Mouse (Mus musculus): Measurements from ENCODE around the gene Tab1. TPM values are rescaled to one million over a fixed set of nuclear protein-coding genes. Genes with fewer than 3 reads are reported as not detected.

The Tab1 gene
- polyA plus RNA-seq, 1 experiment from 2014 or later: 40.2 TPM

- Histone ChIP-seq H3K4me2 (no peak overlapping the region), H3K4me1 (replicated peaks) (no peaks in the 10 kb centered on the region; the same call in 1 of the 2 replicates), H3K27me3 (no peaks in the 10 kb centered on the region), H3K27ac (replicated peaks) (no peak overlapping the region), H3K36me3 (peaks cover 6% of the 10 kb centered on the region; the same call in 1 of the 2 replicates), H3K9me3 (no peaks in the 10 kb centered on the region), H3K4me3 (no peak overlapping the region), H3K9ac (no peak overlapping the region)
- no peak for ATAC-seq (ENCODE audit: low FRiP score, low read depth)
- 92% methylated on average over 6 of the region's 6 CpGs for WGBS
These were observed 10.8 kb downstream of the Tab1 start for GRCm38 (mm10) chr15:80143760-80144159.

DNA sequence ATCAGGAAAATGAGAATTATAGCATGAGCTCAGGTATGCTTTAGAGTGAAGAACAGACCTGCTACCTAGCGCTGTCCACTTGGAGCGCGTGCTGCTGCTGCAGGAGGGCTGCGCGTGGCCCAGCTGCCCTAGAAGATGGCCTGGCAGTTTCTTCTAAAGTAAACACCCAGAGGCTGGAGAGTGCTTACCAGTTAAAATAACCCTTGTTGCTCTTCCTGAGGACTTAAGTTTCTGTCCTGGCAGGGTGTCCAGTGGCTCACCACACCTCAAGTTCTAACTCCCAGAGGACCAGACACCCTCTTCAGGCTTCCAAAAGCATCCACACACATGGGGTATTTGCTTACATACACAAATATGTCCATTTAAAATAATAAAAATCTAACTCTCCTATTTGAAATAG lies 12.5 kb downstream of the Tab1 start:
- no peak overlapping the region for H3K4me2 ChIP-seq
- WGBS: 95% methylated on average over 5 of the region's 5 CpGs
- no peaks in the 10 kb centered on the region for H3K27me3 ChIP-seq
- no peaks in the 10 kb centered on the region for H3K9me3 ChIP-seq
- ATAC-seq (ENCODE audit: low FRiP score, low read depth): no peak
- H3K9ac ChIP-seq: no peak overlapping the region
- no peaks in the 10 kb centered on the region for H3K4me1 ChIP-seq (replicated peaks)
- H3K27ac ChIP-seq (replicated peaks): no peak overlapping the region
- peaks cover 9% of the 10 kb centered on the region; the same call in 1 of the 2 replicates for H3K36me3 ChIP-seq
- H3K4me3 ChIP-seq: no peak overlapping the region

DNA sequence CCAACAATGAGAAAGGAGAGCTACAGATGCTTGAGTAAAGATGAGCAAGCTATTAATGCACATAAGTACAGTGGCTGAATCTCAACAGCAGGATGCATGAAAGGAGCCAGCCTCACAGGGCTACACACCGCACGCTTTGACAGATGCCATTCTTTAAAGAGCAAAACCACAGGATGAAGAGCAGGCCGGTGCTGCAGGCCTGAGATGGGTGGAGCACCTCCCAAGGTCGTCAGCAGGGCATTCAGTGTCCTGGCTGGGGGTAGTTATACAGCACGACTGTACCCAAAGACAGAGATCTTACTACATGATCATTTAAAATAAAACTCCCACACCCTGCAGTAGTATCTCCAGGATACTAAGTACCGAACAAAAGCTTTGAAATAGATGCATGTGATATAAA lies 13.2 kb downstream of the Tab1 start:
- peaks cover 10% of the 10 kb centered on the region for H3K36me3 ChIP-seq
- H3K4me2 ChIP-seq: no peak overlapping the region
- no peaks in the 10 kb centered on the region for H3K9me3 ChIP-seq
- ATAC-seq (ENCODE audit: low FRiP score, low read depth): no peak
- H3K9ac ChIP-seq: no peak overlapping the region
- H3K27ac ChIP-seq (replicated peaks): no peak overlapping the region
- 67% methylated on average over 6 of the region's 6 CpGs for WGBS
- H3K4me1 ChIP-seq (replicated peaks): no peaks in the 10 kb centered on the region
- H3K4me3 ChIP-seq: no peak overlapping the region
- no peaks in the 10 kb centered on the region for H3K27me3 ChIP-seq

DNA sequence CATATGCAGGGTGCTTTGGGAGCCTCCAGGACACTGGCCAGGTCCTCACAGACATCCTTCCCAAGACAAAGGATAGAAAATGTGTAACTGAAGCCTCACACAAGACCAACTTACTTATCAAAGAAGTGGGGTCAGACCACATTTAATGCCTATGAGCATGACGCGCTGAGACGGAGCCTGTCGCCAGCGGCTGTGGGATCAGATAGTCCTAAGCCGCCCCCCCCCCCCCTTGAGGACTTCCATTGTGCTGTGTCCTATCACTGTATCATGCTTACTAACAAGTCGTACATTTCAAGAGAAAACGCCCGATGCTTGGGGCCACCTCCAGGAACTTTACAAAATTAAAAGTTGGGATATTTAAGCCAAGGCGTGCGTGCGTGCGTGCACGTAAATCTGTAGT lies 14.2 kb downstream of the Tab1 start:
- Histone ChIP-seq H3K9ac (no peak overlapping the region), H3K27ac (replicated peaks) (no peak overlapping the region), H3K9me3 (no peaks in the 10 kb centered on the region), H3K4me1 (replicated peaks) (no peaks in the 10 kb centered on the region), H3K27me3 (no peaks in the 10 kb centered on the region), H3K4me3 (no peak overlapping the region), H3K36me3 (peaks cover 15% of the 10 kb centered on the region), H3K4me2 (no peak overlapping the region)
- 91% methylated on average over 14 of the region's 14 CpGs for WGBS
- no peak for ATAC-seq (ENCODE audit: low FRiP score, low read depth)

- no peak overlapping the region for H3K4me2 ChIP-seq
- 70% methylated on average over 5 of the region's 5 CpGs for WGBS
- no peak overlapping the region for H3K9ac ChIP-seq
- H3K9me3 ChIP-seq: no peaks in the 10 kb centered on the region
- H3K36me3 ChIP-seq: peaks cover 16% of the 10 kb centered on the region
- H3K27ac ChIP-seq (replicated peaks): no peak overlapping the region
- H3K4me1 ChIP-seq (replicated peaks): no peaks in the 10 kb centered on the region
- no peak overlapping the region for H3K4me3 ChIP-seq
- H3K27me3 ChIP-seq: no peaks in the 10 kb centered on the region
- no peak for ATAC-seq (ENCODE audit: low FRiP score, low read depth)
These were observed 14.6 kb downstream of the Tab1 start for GRCm38 (mm10) chr15:80147511-80147910.

GRCm38 (mm10) chr15:80148565-80148964 lies 15.6 kb downstream of the Tab1 start:
- Histone ChIP-seq H3K27ac (replicated peaks) (no peak overlapping the region), H3K4me1 (replicated peaks) (no peaks in the 10 kb centered on the region), H3K4me3 (no peak overlapping the region), H3K36me3 (peaks cover 24% of the 10 kb centered on the region), H3K4me2 (no peak overlapping the region), H3K9ac (no peak overlapping the region), H3K27me3 (no peaks in the 10 kb centered on the region), H3K9me3 (no peaks in the 10 kb centered on the region)
- 88% methylated on average over 8 of the region's 8 CpGs for WGBS
- no peak for ATAC-seq (ENCODE audit: low FRiP score, low read depth)

GRCm38 (mm10) chr15:80149517-80149916 lies 16.6 kb downstream of the Tab1 start:
- no peak for ATAC-seq (ENCODE audit: low FRiP score, low read depth)
- H3K36me3 ChIP-seq: peaks cover 33% of the 10 kb centered on the region
- H3K27ac ChIP-seq (replicated peaks): no peak overlapping the region
- no peak overlapping the region for H3K4me3 ChIP-seq
- H3K4me1 ChIP-seq (replicated peaks): no peaks in the 10 kb centered on the region
- no peak overlapping the region for H3K9ac ChIP-seq
- H3K9me3 ChIP-seq: no peaks in the 10 kb centered on the region
- no peak overlapping the region for H3K4me2 ChIP-seq
- no peaks in the 10 kb centered on the region for H3K27me3 ChIP-seq
- WGBS: 97% methylated on average over 7 of the region's 7 CpGs

- no peak overlapping the region for H3K9ac ChIP-seq
- no peak for ATAC-seq (ENCODE audit: low FRiP score, low read depth)
- H3K4me2 ChIP-seq: no peak overlapping the region
- H3K27ac ChIP-seq (replicated peaks): no peak overlapping the region
- H3K4me3 ChIP-seq: no peak overlapping the region
- no peaks in the 10 kb centered on the region for H3K9me3 ChIP-seq
- no peaks in the 10 kb centered on the region for H3K4me1 ChIP-seq (replicated peaks)
- peaks cover 43% of the 10 kb centered on the region for H3K36me3 ChIP-seq
- 94% methylated on average over 10 of the region's 10 CpGs for WGBS
- no peaks in the 10 kb centered on the region for H3K27me3 ChIP-seq
These were observed 19.7 kb downstream of the Tab1 start for GRCm38 (mm10) chr15:80152663-80153062.

DNA sequence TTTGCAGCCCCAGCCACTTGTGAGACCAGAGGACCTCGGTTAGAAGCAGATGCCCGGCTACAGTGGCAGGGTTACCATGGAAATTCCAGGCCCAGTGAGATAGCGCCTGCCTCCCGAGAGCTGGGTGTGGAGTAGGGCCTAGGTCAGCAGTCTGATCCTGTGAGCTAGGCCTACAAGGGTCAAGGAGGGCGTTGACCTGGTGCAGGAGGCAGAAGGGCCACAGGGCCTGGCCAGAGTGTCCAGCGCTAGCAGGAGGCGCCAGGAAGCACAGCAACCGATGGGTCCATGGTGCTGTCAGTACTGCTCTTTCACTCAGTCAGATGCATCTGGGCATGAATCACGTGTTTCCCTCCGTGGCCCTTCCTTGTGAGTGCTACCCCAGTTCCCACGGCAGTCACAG lies 20.8 kb downstream of the Tab1 start:
- no peak for ATAC-seq (ENCODE audit: low FRiP score, low read depth)
- 76% methylated on average over 11 of the region's 11 CpGs for WGBS
- Histone ChIP-seq H3K4me2 (no peak overlapping the region), H3K4me1 (replicated peaks) (no peaks in the 10 kb centered on the region), H3K27ac (replicated peaks) (no peak overlapping the region), H3K4me3 (no peak overlapping the region), H3K9ac (no peak overlapping the region), H3K36me3 (peaks cover 52% of the 10 kb centered on the region), H3K27me3 (no peaks in the 10 kb centered on the region), H3K9me3 (no peaks in the 10 kb centered on the region)

DNA sequence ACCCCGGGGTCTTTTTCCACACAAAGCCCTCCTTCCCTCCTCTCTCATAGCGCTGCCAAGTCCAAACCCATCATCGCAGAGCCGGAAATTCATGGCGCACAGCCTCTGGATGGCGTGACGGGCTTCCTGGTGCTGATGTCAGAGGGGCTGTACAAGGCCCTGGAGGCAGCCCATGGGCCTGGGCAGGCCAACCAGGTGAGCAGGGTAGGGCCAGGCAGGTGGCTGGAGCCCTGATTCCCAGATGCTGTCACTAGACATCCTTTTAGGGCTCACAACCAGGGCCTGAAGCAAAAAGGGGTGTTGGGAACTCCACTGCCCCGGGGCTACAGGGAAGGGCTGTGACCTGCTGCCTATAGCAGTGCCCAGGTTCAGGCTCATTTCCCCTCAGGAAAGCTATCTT lies 22.8 kb downstream of the Tab1 start:
- no peak overlapping the region for H3K4me2 ChIP-seq
- no peaks in the 10 kb centered on the region for H3K9me3 ChIP-seq
- H3K4me1 ChIP-seq (replicated peaks): no peaks in the 10 kb centered on the region
- 92% methylated on average over 8 of the region's 8 CpGs for WGBS
- H3K4me3 ChIP-seq: no peak overlapping the region
- no peak overlapping the region for H3K27ac ChIP-seq (replicated peaks)
- no peaks in the 10 kb centered on the region for H3K27me3 ChIP-seq
- no peak overlapping the region for H3K9ac ChIP-seq
- peaks cover 60% of the 10 kb centered on the region for H3K36me3 ChIP-seq
- ATAC-seq (ENCODE audit: low FRiP score, low read depth): no peak

DNA sequence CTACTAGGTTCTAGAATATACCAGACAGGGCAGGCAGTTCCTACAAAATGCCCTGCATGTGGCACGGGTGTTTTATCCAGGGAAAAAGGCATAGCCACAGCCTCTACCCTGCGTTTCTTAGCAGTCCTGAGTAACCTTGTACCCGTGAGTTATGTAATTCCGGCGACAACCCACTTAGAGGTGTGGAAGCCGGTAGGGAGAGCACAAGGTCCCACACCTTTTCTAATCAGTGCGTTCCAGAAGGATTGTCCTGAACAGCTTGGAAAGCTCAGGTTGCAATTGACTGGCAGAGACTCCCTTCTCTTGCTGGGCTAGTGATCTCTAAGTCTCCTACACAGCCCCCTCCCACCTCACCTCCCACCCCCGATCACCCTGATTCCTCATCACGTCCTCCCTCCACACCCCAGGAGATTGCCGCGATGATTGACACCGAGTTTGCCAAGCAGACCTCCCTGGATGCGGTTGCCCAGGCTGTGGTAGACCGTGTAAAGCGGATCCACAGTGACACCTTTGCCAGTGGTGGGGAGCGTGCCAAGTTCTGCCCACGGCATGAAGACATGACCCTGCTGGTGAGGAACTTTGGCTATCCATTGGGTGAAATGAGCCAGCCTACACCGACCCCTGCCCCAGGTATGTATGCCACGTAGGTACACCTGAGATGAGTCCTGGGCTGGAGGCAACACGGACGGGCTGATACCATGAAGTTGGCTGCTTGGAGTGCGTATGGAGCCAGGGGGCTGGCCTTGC lies 24.4 kb downstream of the Tab1 start:
- Histone ChIP-seq H3K36me3 (peaks cover 63% of the 10 kb centered on the region), H3K4me3 (no peak overlapping the region), H3K27ac (replicated peaks) (no peak overlapping the region), H3K4me1 (replicated peaks) (no peaks in the 10 kb centered on the region), H3K4me2 (no peak overlapping the region), H3K27me3 (no peaks in the 10 kb centered on the region), H3K9ac (no peak overlapping the region), H3K9me3 (no peaks in the 10 kb centered on the region)
- 93% methylated on average over 22 of the region's 22 CpGs for WGBS
- ATAC-seq (ENCODE audit: low FRiP score, low read depth): no peak

DNA sequence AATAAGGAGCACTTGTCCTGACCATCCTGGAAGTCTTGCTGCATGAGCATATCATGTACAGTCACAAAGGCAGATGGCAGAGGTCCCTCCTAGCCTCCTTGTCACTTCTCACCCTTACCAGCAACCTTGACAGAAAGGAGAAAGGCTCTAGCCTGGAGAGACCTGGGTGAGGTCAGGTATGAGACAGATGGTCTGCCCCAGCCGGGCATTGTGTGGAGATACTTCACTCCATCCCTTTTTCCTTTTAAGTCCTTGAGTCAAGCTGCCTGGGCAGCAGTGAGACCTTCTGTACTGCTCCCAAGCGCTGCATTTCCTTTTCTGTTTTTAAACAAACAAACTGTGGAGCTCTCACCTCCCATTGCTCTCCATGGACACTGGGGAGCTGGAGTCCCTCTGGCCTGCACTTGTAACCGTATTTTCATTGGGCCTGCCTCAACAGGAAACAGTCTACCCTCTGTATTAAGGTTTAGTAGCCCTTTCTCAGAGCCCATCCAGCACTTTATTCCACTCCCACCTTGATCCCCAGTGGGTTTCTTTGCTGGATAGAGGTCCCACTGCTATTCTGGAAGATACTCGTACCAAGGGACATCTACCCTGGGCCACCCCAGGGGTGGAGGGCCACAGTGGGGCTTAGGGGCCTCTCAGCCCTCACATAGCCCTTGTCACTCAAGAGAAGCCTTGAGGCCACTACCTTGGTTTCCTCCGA lies 25.2 kb downstream of the Tab1 start:
- WGBS: 80% methylated on average over 5 of the region's 5 CpGs
- H3K4me2 ChIP-seq: no peak overlapping the region
- no peak overlapping the region for H3K4me3 ChIP-seq
- no peaks in the 10 kb centered on the region for H3K9me3 ChIP-seq
- ATAC-seq (ENCODE audit: low FRiP score, low read depth): no peak
- H3K27me3 ChIP-seq: no peaks in the 10 kb centered on the region
- peaks cover 59% of the 10 kb centered on the region for H3K36me3 ChIP-seq
- H3K4me1 ChIP-seq (replicated peaks): no peaks in the 10 kb centered on the region
- H3K27ac ChIP-seq (replicated peaks): no peak overlapping the region
- H3K9ac ChIP-seq: no peak overlapping the region
